Mouse (Mus musculus): ENCODE measurements around the gene Jdp2.

Gene Jdp2

GRCm38 (mm10) chr12:85601531-85601930 lies 2.7 kb downstream of the Jdp2 start:
- DNase-seq (ENCODE audit: low spot score) = no peak

GRCm38 (mm10) chr12:85602153-85602552 lies 3.3 kb downstream of the Jdp2 start:
- DNase-seq (ENCODE audit: low spot score) = no peak

GRCm38 (mm10) chr12:85602811-85603210 lies 4.0 kb downstream of the Jdp2 start:
- no peak for DNase-seq (ENCODE audit: low spot score)

GRCm38 (mm10) chr12:85603767-85604166 lies 4.9 kb downstream of the Jdp2 start:
- no peak for DNase-seq (ENCODE audit: low spot score)

- no peak for DNase-seq (ENCODE audit: low spot score)
These were observed 5.6 kb downstream of the Jdp2 start for GRCm38 (mm10) chr12:85604301-85604998.

GRCm38 (mm10) chr12:85607519-85608449 lies 9.0 kb downstream of the Jdp2 start:
- DNase-seq (ENCODE audit: low spot score) = peak; percentile 24

GRCm38 (mm10) chr12:85610167-85610566 lies 11.3 kb downstream of the Jdp2 start:
- no peak for DNase-seq (ENCODE audit: low spot score)

- no peak for DNase-seq (ENCODE audit: low spot score)
These were observed 15.3 kb downstream of the Jdp2 start for GRCm38 (mm10) chr12:85614090-85614489.

GRCm38 (mm10) chr12:85615486-85615885 lies 16.7 kb downstream of the Jdp2 start:
- no peak for DNase-seq (ENCODE audit: low spot score)

GRCm38 (mm10) chr12:85617885-85618284 lies 19.1 kb downstream of the Jdp2 start:
- no peak for DNase-seq (ENCODE audit: low spot score)

- DNase-seq (ENCODE audit: low spot score) = no peak
These were observed 19.6 kb downstream of the Jdp2 start for GRCm38 (mm10) chr12:85618430-85618829.

- no peak for DNase-seq (ENCODE audit: low spot score)
These were observed 20.6 kb downstream of the Jdp2 start for GRCm38 (mm10) chr12:85619283-85619897.

GRCm38 (mm10) chr12:85619898-85620443 lies 21.1 kb downstream of the Jdp2 start:
- no peak for DNase-seq (ENCODE audit: low spot score)

- no peak for DNase-seq (ENCODE audit: low spot score)
These were observed 22.2 kb downstream of the Jdp2 start for GRCm38 (mm10) chr12:85621027-85621426.

GRCm38 (mm10) chr12:85621673-85622072 lies 22.8 kb downstream of the Jdp2 start:
- no peak for DNase-seq (ENCODE audit: low spot score)

GRCm38 (mm10) chr12:85623711-85624110 lies 24.9 kb downstream of the Jdp2 start:
- no peak for DNase-seq (ENCODE audit: low spot score)

- no peak for DNase-seq (ENCODE audit: low spot score)
These were observed 25.8 kb downstream of the Jdp2 start for GRCm38 (mm10) chr12:85624652-85625051.

- DNase-seq (ENCODE audit: low spot score) = no peak
These were observed 27.0 kb downstream of the Jdp2 start for GRCm38 (mm10) chr12:85625852-85626251.

- peak; percentile 39 for DNase-seq (ENCODE audit: low spot score)
These were observed 31.0 kb downstream of the Jdp2 start for GRCm38 (mm10) chr12:85629661-85630481.

- DNase-seq (ENCODE audit: low spot score) = no peak
These were observed 32.4 kb downstream of the Jdp2 start for GRCm38 (mm10) chr12:85631196-85631595.

GRCm38 (mm10) chr12:85632321-85632720 lies 33.5 kb downstream of the Jdp2 start:
- DNase-seq (ENCODE audit: low spot score) = no peak

Measured in ovary, adult 18-20 months (tissue).